Mouse (Mus musculus) megakaryocyte, embryonic 14.5 days (primary cell): ENCODE data around the gene Rtn2.

Source experiments
- FLI1 ChIP-seq: IDR thresholded peaks from 2 replicates; pipeline ENCODE4 v1.6.1; 2012; ENCODE audit warnings: low read length, inconsistent platforms, mixed read lengths
- GATA1 ChIP-seq: IDR thresholded peaks from 3 replicates; pipeline ENCODE4 v1.6.1; 2012; ENCODE audit warnings: mixed read lengths, low read length, inconsistent platforms, borderline replicate concordance

DNA sequence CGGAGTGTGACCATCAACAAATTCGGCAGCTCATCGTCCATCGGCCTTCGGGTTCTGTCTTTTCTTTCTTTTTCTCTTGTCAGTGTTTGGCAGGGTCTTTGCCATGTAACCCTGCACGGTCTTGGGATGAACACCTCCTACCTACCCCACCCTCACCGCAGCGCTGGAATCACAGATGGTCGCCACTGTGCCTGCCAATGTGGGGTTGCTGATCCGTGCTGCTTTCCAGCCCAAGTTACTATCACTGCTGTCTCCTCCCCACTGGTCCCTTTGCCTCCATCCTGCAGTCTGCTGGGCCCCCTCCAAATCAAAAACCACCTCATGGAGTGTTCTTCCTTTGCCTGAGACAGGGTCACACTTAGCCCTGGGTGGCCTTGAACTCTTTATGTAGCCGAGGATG, 41.8 kb downstream of the Rtn2 start:
- TF ChIP-seq GATA1: no peak
- TF ChIP-seq FLI1: no peak
